Mouse (Mus musculus) MEL (cell line): Measurements from ENCODE around the gene Eid1. TPM values are rescaled to one million over a fixed set of nuclear protein-coding genes. Genes with fewer than 3 reads are reported as not detected.
A peak's percentile ranks its signal among the peaks of the same experiment; 100 is the strongest.

Source experiments
- DNase-seq: peaks from one replicate; pipeline ENCODE4 v3.0.0; 2011; ENCODE audit warnings: low read depth, low spot score
- H3K27ac ChIP-seq: 2 replicates; pipeline ENCODE4 v1.5.1; 2012; ENCODE audit warnings: low read depth, mild to moderate bottlenecking, control low read depth, low read length, moderate library complexity; ENCODE audit not compliant: control insufficient read depth
- H3K27me3 ChIP-seq, 2 experiments: fragments of 150-350 bp in 1 of 2; sonication (generic) in 1 of 2; 2 replicates each; pipeline ENCODE4 v1.6.1; 2012; ENCODE audit warnings: low read length in 2 of 2, mild to moderate bottlenecking in 2 of 2, improper control_type of control experiment in 1 of 2, moderate library complexity in 1 of 2; ENCODE audit not compliant: insufficient read depth in 2 of 2, control insufficient read depth in 1 of 2
- H3K36me3 ChIP-seq, 2 experiments: 2 replicates each; pipeline ENCODE4 v1.6.1; 2012 to 2014; ENCODE audit warnings: low read length in 2 of 2, improper control_type of control experiment in 1 of 2, inconsistent platforms in 1 of 2, mild to moderate bottlenecking in 1 of 2; ENCODE audit not compliant: insufficient read depth in 2 of 2, control insufficient read depth in 1 of 2
- H3K4me1 ChIP-seq, 2 experiments: fragments of 150-350 bp in 1 of 2; sonication (generic) in 1 of 2; 2 replicates each; pipeline ENCODE4 v1.6.1; 2012; ENCODE audit warnings: low read length in 2 of 2, improper control_type of control experiment in 1 of 2, mild to moderate bottlenecking in 1 of 2; ENCODE audit not compliant: insufficient read depth in 2 of 2, control insufficient read depth in 1 of 2
- H3K4me3 ChIP-seq, 2 experiments: fragments of 150-350 bp in 1 of 2; sonication (generic) in 1 of 2; 2 replicates each; pipeline ENCODE4 v1.5.1; 2012; ENCODE audit warnings: low read depth in 2 of 2, low read length in 2 of 2, mild to moderate bottlenecking in 2 of 2, moderate library complexity in 2 of 2, control low read depth in 1 of 2, improper control_type of control experiment in 1 of 2; ENCODE audit not compliant: control insufficient read depth in 1 of 2, insufficient read depth in 1 of 2
- H3K79me2 ChIP-seq: 2 replicates; pipeline ENCODE4 v1.6.1; 2012; ENCODE audit warnings: mild to moderate bottlenecking, low read length, moderate library complexity; ENCODE audit not compliant: control insufficient read depth, poor library complexity, insufficient read depth
- H3K9ac ChIP-seq: 2 replicates; pipeline ENCODE4 v1.6.1; 2012; ENCODE audit warnings: low read depth, mild to moderate bottlenecking, control low read depth, low read length, moderate library complexity; ENCODE audit not compliant: control insufficient read depth, poor library complexity, severe bottlenecking
- H3K9me3 ChIP-seq: fragments of 150-350 bp; sonication (generic); replicated peaks from 2 replicates; pipeline ENCODE4 v1.6.1; 2012; ENCODE audit warnings: mild to moderate bottlenecking, low read length, improper control_type of control experiment, moderate library complexity; ENCODE audit not compliant: insufficient read depth
- BHLHE40 ChIP-seq: IDR thresholded peaks from 2 replicates; pipeline ENCODE4 v1.6.1; 2012; ENCODE audit warnings: low read depth, mild to moderate bottlenecking, inconsistent platforms, low read length, improper control_type of control experiment, borderline replicate concordance
- CHD1 ChIP-seq: IDR thresholded peaks from 2 replicates; pipeline ENCODE4 v1.6.1; 2012; ENCODE audit warnings: low read depth, mild to moderate bottlenecking, inconsistent platforms, low read length, improper control_type of control experiment
- CHD2 ChIP-seq: IDR thresholded peaks from 2 replicates; pipeline ENCODE4 v1.6.1; 2011; ENCODE audit warnings: low read length, improper control_type of control experiment
- CTCF ChIP-seq, 3 experiments: IDR thresholded peaks in 2 of 3; conservative IDR thresholded peaks in 1 of 3; 2 replicates each; pipeline ENCODE4 v1.5.1; 2011 to 2012; ENCODE audit warnings: low read length in 3 of 3, low read depth in 2 of 3, mild to moderate bottlenecking in 2 of 3, improper control_type of control experiment in 1 of 3, inconsistent platforms in 1 of 3, mixed read lengths in 1 of 3, moderate library complexity in 1 of 3; ENCODE audit not compliant: control insufficient read depth in 1 of 3, insufficient read depth in 1 of 3, poor library complexity in 1 of 3, severe bottlenecking in 1 of 3
- E2F4 ChIP-seq: IDR thresholded peaks from 2 replicates; pipeline ENCODE4 v1.6.1; 2011; ENCODE audit warnings: low read depth, low read length, improper control_type of control experiment, borderline replicate concordance
- ELF1 ChIP-seq: IDR thresholded peaks from 2 replicates; pipeline ENCODE4 v1.6.1; 2014; ENCODE audit warnings: low read depth, mild to moderate bottlenecking, inconsistent platforms, low read length, improper control_type of control experiment, moderate library complexity
- EP300 ChIP-seq, 2 experiments: IDR thresholded peaks; 2 replicates each; pipeline ENCODE4 v1.6.1; 2011; ENCODE audit warnings: improper control_type of control experiment in 2 of 2, low read length in 2 of 2, low read depth in 1 of 2, mild to moderate bottlenecking in 1 of 2
- ETS1 ChIP-seq: IDR thresholded peaks from 2 replicates; pipeline ENCODE4 v1.6.1; 2012; ENCODE audit warnings: low read depth, mild to moderate bottlenecking, inconsistent platforms, low read length, improper control_type of control experiment, moderate library complexity
- GABPA ChIP-seq: IDR thresholded peaks from 2 replicates; pipeline ENCODE4 v1.6.1; 2012; ENCODE audit warnings: low read depth, mild to moderate bottlenecking, inconsistent platforms, low read length, improper control_type of control experiment, moderate library complexity
- GATA1 ChIP-seq: IDR thresholded peaks from 2 replicates; pipeline ENCODE4 v1.6.1; 2011; ENCODE audit warnings: low read depth, low read length, improper control_type of control experiment
- HCFC1 ChIP-seq: IDR thresholded peaks from 2 replicates; pipeline ENCODE4 v1.6.1; 2012; ENCODE audit warnings: low read depth, mild to moderate bottlenecking, inconsistent platforms, low read length, improper control_type of control experiment, moderate library complexity
- JUND ChIP-seq: IDR thresholded peaks from 2 replicates; pipeline ENCODE4 v1.6.1; 2011; ENCODE audit warnings: low read depth, mild to moderate bottlenecking, improper control_type of control experiment, low read length
- KAT2A ChIP-seq: conservative IDR thresholded peaks from 2 replicates; pipeline ENCODE4 v1.6.1; 2012; ENCODE audit warnings: low read depth, low read length, improper control_type of control experiment, inconsistent platforms
- MAX ChIP-seq: IDR thresholded peaks from 2 replicates; pipeline ENCODE4 v1.6.1; 2011; ENCODE audit warnings: low read length, improper control_type of control experiment
- MAZ ChIP-seq: IDR thresholded peaks from 2 replicates; pipeline ENCODE4 v1.6.1; 2012; ENCODE audit warnings: low read depth, mild to moderate bottlenecking, inconsistent platforms, low read length, improper control_type of control experiment
- MEF2A ChIP-seq: IDR thresholded peaks from 2 replicates; pipeline ENCODE4 v1.6.1; 2014; ENCODE audit warnings: low read depth, mild to moderate bottlenecking, inconsistent platforms, low read length, improper control_type of control experiment; ENCODE audit not compliant: poor library complexity, insufficient replicate concordance, severe bottlenecking; ENCODE audit errors: extremely low read depth
- MXI1 ChIP-seq: IDR thresholded peaks from 2 replicates; pipeline ENCODE4 v1.6.1; 2011; ENCODE audit warnings: mild to moderate bottlenecking, low read depth, low read length, improper control_type of control experiment
- MYB ChIP-seq: IDR thresholded peaks from 2 replicates; pipeline ENCODE4 v1.6.1; 2011; ENCODE audit warnings: mild to moderate bottlenecking, low read depth, low read length, improper control_type of control experiment
- MYC ChIP-seq: IDR thresholded peaks from 2 replicates; pipeline ENCODE4 v1.6.1; 2011; ENCODE audit warnings: low read depth, mild to moderate bottlenecking, low read length, improper control_type of control experiment, moderate library complexity
- NELFE ChIP-seq: IDR thresholded peaks from 2 replicates; pipeline ENCODE4 v1.6.1; 2011; ENCODE audit warnings: low read depth, low read length, improper control_type of control experiment
- NRF1 ChIP-seq: IDR thresholded peaks from 2 replicates; pipeline ENCODE4 v1.6.1; 2014; ENCODE audit warnings: low read depth, mild to moderate bottlenecking, inconsistent platforms, low read length, improper control_type of control experiment, moderate library complexity; ENCODE audit not compliant: poor library complexity, insufficient read depth, severe bottlenecking
- POLR2A ChIP-seq, 2 experiments: IDR thresholded peaks; 2 replicates each; pipeline ENCODE4 v1.6.1; 2011 to 2012; ENCODE audit warnings: low read length in 2 of 2, mild to moderate bottlenecking in 2 of 2, control low read depth in 1 of 2, improper control_type of control experiment in 1 of 2, low read depth in 1 of 2, moderate library complexity in 1 of 2; ENCODE audit not compliant: control insufficient read depth in 1 of 2, insufficient read depth in 1 of 2, poor library complexity in 1 of 2
- POLR2AphosphoS2 ChIP-seq: IDR thresholded peaks from 2 replicates; pipeline ENCODE4 v1.6.1; 2011; ENCODE audit warnings: low read length, improper control_type of control experiment
- POLR2AphosphoS5 ChIP-seq: IDR thresholded peaks from 2 replicates; pipeline ENCODE4 v1.6.1; 2012; ENCODE audit warnings: low read depth, borderline replicate concordance, mild to moderate bottlenecking, inconsistent platforms, low read length, moderate library complexity, mixed read lengths
- RAD21 ChIP-seq: IDR thresholded peaks from 2 replicates; pipeline ENCODE4 v1.6.1; 2011; ENCODE audit warnings: mild to moderate bottlenecking, low read depth, low read length, improper control_type of control experiment
- RCOR1 ChIP-seq: IDR thresholded peaks from 2 replicates; pipeline ENCODE4 v1.6.1; 2012; ENCODE audit warnings: low read depth, mild to moderate bottlenecking, inconsistent platforms, low read length, improper control_type of control experiment
- SIN3A ChIP-seq: IDR thresholded peaks from 2 replicates; pipeline ENCODE4 v1.6.1; 2012; ENCODE audit warnings: low read length, improper control_type of control experiment, inconsistent platforms
- SMC3 ChIP-seq: IDR thresholded peaks from 2 replicates; pipeline ENCODE4 v1.6.1; 2011; ENCODE audit warnings: low read depth, low read length, improper control_type of control experiment
- TAL1 ChIP-seq: IDR thresholded peaks from 2 replicates; pipeline ENCODE4 v1.6.1; 2012; ENCODE audit warnings: mild to moderate bottlenecking, inconsistent platforms, low read length, moderate library complexity, mixed read lengths
- TBP ChIP-seq: IDR thresholded peaks from 2 replicates; pipeline ENCODE4 v1.8.0; 2011; ENCODE audit warnings: low read depth, low read length, improper control_type of control experiment
- UBTF ChIP-seq: IDR thresholded peaks from 2 replicates; pipeline ENCODE4 v1.6.1; 2012; ENCODE audit warnings: low read depth, mild to moderate bottlenecking, inconsistent platforms, low read length, improper control_type of control experiment, moderate library complexity, borderline replicate concordance; ENCODE audit not compliant: insufficient read depth
- USF1 ChIP-seq: IDR thresholded peaks from 2 replicates; pipeline ENCODE4 v1.6.1; 2014; ENCODE audit warnings: low read depth, mild to moderate bottlenecking, inconsistent platforms, low read length, improper control_type of control experiment, moderate library complexity
- USF2 ChIP-seq, 2 experiments: IDR thresholded peaks; 2 replicates each; pipeline ENCODE4 v1.6.1; 2011 to 2012; ENCODE audit warnings: improper control_type of control experiment in 2 of 2, low read length in 2 of 2, borderline replicate concordance in 1 of 2, inconsistent platforms in 1 of 2, low read depth in 1 of 2, mild to moderate bottlenecking in 1 of 2; ENCODE audit not compliant: insufficient read depth in 1 of 2
- ZC3H11A ChIP-seq: IDR thresholded peaks from 2 replicates; pipeline ENCODE4 v1.6.1; 2012; ENCODE audit warnings: low read depth, mild to moderate bottlenecking, inconsistent platforms, low read length, improper control_type of control experiment
- ZKSCAN1 ChIP-seq: IDR thresholded peaks from 2 replicates; pipeline ENCODE4 v1.6.1; 2012; ENCODE audit warnings: low read depth, mild to moderate bottlenecking, inconsistent platforms, low read length, improper control_type of control experiment, moderate library complexity
- ZMIZ1 ChIP-seq: IDR thresholded peaks from 2 replicates; pipeline ENCODE4 v1.6.1; 2012; ENCODE audit warnings: low read depth, mild to moderate bottlenecking, inconsistent platforms, low read length, improper control_type of control experiment, moderate library complexity
- ZNF384 ChIP-seq: IDR thresholded peaks from 2 replicates; pipeline ENCODE4 v1.6.1; 2012; ENCODE audit warnings: low read depth, mild to moderate bottlenecking, inconsistent platforms, low read length, improper control_type of control experiment
- polyA plus RNA-seq, 2 experiments: library from polyadenylated mRNA; stranded (reverse) in 1 of 2; unstranded in 1 of 2; fragments of >175 nt in 1 of 2; fragments of >200 nt in 1 of 2; gene quantifications; 2 replicates each; pipeline versions ENCODE4 v1.2.1 to v1.2.4; 2012; ENCODE audit warnings: low replicate concordance in 2 of 2, low read depth in 1 of 2; ENCODE audit not compliant: insufficient read length in 2 of 2, insufficient read depth in 1 of 2, missing spikeins in 1 of 2
- total RNA-seq: library from RNA; depleted of rRNA; stranded (reverse); fragments of 300-350 nt; gene quantifications from 2 replicates; pipeline ENCODE4 v1.2.3, GENCODE M21; 2012

Eid1 gene
- total and polyA plus RNA-seq, 3 experiments, result 16.4 to 33.9 TPM; not detected in 1

DNA sequence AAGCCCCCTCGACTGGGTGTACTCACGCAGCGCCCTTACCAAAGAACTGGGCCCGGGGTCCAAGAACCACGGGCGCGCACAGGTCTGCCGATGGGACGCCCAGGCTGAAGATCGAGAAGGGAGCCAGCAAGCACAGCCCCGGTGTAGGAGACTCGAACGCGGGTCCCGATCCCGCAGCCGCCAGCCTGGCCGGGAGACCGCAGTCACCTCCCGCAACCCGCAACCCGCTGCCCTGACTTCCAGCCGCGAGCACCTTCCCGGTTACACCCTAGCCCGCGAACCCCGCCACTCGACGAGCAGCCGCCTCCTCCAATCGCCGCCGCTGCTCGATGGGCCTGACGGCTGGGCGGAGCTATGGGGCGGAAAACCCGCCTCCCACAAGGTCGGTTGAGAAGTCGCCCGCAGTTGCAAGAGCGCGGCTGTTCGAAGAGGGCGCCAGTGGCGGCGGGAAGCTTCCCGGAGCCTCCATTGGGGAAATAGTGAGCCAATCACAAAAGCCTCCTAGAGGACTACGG lies 48.0 kb upstream of the Eid1 start, which contains the start of gene Cep152:
Cep152 (minus strand) TSS at position 277 of the 515 bp plus-strand sequence.
- Histone ChIP-seq H3K79me2 (peaks cover 29% of the 10 kb centered on the region), H3K36me3 (peaks cover 4 to 15% of the 10 kb centered on the region in 2 experiments), H3K9ac (peak within 1 kb of the TSS; percentile 87), H3K27ac (peak within 1 kb of the TSS; percentile 80), H3K4me3 (peak within 1 kb of the TSS; percentile 87 to 90), H3K9me3 (no peaks in the 10 kb centered on the region), H3K27me3 (no peaks in the 10 kb centered on the region), H3K4me1 (peaks cover 0 to 12% of the 10 kb centered on the region in 2 experiments; a peak in 2 of 4 replicates)
- DNase-seq, result peak; percentile 98
- TF ChIP-seq USF1 (no peak), TAL1 (no peak), MYB (no peak), EP300 (IDR thresholded peaks at IDR 0.05; ENCODE audit: low read depth in 1 of 2, low read length in 2 of 2) (no peak), NRF1 (0 out of 2 replicates have a peak, but pooled peaks have one; percentile 13), ETS1 (no peak), E2F4 (peak; percentile 98), CHD2 (no peak; the same call in 1 of the 2 replicates), JUND (no peak), TBP (no peak), ZKSCAN1 (no peak), RCOR1 (no peak), ELF1 (peak; percentile 88), ZMIZ1 (no peak), ZC3H11A (no peak), KAT2A (peak; percentile 64), NELFE (peak; percentile 60), MXI1 (no peak), GATA1 (no peak), POLR2AphosphoS2 (no peak), MYC (peak; percentile 40; the same call in 1 of the 2 replicates), POLR2A (IDR thresholded peaks at IDR 0.05; ENCODE audit: control insufficient read depth in 1 of 2, insufficient read depth in 1 of 2, low read depth in 1 of 2, low read length in 2 of 2, poor library complexity in 1 of 2) (peak; percentile 67 to 72; a peak in 2 of 4 replicates), BHLHE40 (no peak), MAZ (no peak; the same call in 1 of the 2 replicates), SIN3A (peak; percentile 88), CHD1 (no peak), MEF2A (no peak), RAD21 (no peak), USF2 (IDR thresholded peaks at IDR 0.05; ENCODE audit: borderline replicate concordance in 1 of 2, insufficient read depth in 1 of 2, low read depth in 1 of 2, low read length in 2 of 2) (no peak), HCFC1 (peak; percentile 89), SMC3 (no peak), ZNF384 (no peak), CTCF (IDR thresholded peaks at IDR 0.05 in 2 of 3, conservative IDR thresholded peaks at IDR 0.05 in 1 of 3; ENCODE audit: control insufficient read depth in 1 of 3, insufficient read depth in 1 of 3, low read depth in 2 of 3, low read length in 3 of 3, poor library complexity in 1 of 3, severe bottlenecking in 1 of 3) (peak in 2 of 3 experiments; percentile 14 to 44; a peak in 3 of 6 replicates), MAX (no peak), POLR2AphosphoS5 (no peak), UBTF (no peak), GABPA (no peak)
